Mouse (Mus musculus): ENCODE results near the gene Srprb. TPM values are rescaled to one million over a fixed set of nuclear protein-coding genes. Genes with fewer than 3 reads are reported as not detected.

Gene Srprb
- 51.5 and 56.3 TPM in 2 replicates for polyA plus RNA-seq (2015; fragmentation: Nextera tagmentation; extraction: Ambion mirVana)

- under 1% methylated on average over 45 of the region's 45 CpGs for WGBS
- peak within 1 kb of the TSS; percentile 72 for H3K4me3 ChIP-seq
- peak within 1 kb of the TSS; percentile 84 for H3K9ac ChIP-seq
- no peaks in the 10 kb centered on the region for H3K27me3 ChIP-seq
- peaks cover 10% of the 10 kb centered on the region for H3K4me1 ChIP-seq (replicated peaks)
- H3K4me2 ChIP-seq = peak within 1 kb of the TSS; percentile 58
- H3K9me3 ChIP-seq = no peaks in the 10 kb centered on the region
- ATAC-seq (ENCODE audit: low read depth) = peak; percentile 98
- H3K27ac ChIP-seq (replicated peaks) = peak within 1 kb of the TSS; percentile 85
- peaks cover 24% of the 10 kb centered on the region for H3K36me3 ChIP-seq
Observed at GRCm38 (mm10) chr9:103201561-103202260, at the start of gene Srprb. TSS of gene Srprb (minus strand) at chr9:103202137.

DNA sequence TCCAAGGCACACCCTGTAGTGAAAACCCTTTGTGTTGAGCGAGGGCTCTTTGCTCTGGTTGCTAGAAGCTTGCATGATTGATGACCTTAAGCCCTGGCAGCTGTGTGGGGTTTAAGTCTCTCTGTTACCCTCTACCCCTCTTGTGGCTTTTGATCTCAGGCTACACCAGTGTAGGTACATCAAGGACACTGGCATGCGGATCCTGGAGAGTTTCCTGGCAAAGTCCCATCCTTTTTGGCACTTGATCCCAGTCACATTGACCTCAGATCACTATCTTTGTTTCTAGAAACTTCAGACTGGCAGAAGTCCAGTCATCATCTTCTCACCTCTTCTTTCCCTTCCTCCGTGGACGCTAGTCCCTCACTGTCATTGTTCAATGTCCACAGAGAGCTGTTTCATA is 46.7 kb upstream of the Srprb start:
- Histone ChIP-seq H3K36me3 (no peaks in the 10 kb centered on the region), H3K27ac (replicated peaks) (no peak overlapping the region), H3K9ac (no peak overlapping the region), H3K4me3 (no peak overlapping the region), H3K4me1 (replicated peaks) (no peaks in the 10 kb centered on the region), H3K9me3 (no peaks in the 10 kb centered on the region), H3K27me3 (no peaks in the 10 kb centered on the region), H3K4me2 (no peak overlapping the region)
- 51% methylated on average over 4 of the region's 4 CpGs for WGBS
- no peak for ATAC-seq (ENCODE audit: low read depth)

DNA sequence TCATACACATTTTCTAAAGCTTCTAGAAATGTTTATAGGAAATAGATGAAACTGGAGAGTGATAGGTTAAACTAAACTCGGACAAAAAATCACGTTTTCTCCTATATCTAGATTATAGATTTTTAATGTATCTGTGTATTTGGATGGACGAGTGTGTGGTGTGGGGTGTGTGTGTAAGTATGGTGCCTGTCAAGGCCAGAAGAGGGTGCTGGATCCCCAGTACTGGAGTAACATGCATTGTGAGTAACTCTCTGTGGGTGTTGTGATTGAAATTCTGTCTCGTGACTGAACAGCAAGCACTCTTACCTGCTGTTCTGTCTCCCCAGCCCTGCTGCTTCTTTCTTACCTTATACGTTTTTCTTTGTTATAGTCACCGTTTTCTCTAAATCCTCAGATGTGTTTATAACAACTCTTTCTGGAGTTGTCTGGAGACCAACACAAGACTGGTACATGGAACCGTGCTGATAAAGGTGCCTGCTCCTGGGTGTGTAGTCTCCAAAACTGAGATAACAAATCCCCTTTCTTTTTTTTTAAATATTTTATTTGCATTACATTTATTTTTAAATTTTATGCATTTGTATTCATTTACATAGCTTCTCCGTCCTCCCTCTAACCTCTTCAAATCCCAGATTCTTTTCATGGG is 44.7 kb upstream of the Srprb start:
- 86% methylated on average over 8 of the region's 8 CpGs for WGBS
- no peak for ATAC-seq (ENCODE audit: low read depth)

GRCm38 (mm10) chr9:103243640-103244039 is 41.7 kb upstream of the Srprb start:
- H3K9me3 ChIP-seq = no peaks in the 10 kb centered on the region

More for the DNA sequence above, 44.7 kb upstream of the Srprb start:
- H3K4me2 ChIP-seq = no peak overlapping the region
- H3K9me3 ChIP-seq = no peaks in the 10 kb centered on the region
- H3K9ac ChIP-seq = no peak overlapping the region
- no peaks in the 10 kb centered on the region for H3K4me1 ChIP-seq (replicated peaks)
- H3K4me3 ChIP-seq = no peak overlapping the region
- no peak overlapping the region for H3K27ac ChIP-seq (replicated peaks)
- no peaks in the 10 kb centered on the region for H3K27me3 ChIP-seq
- no peaks in the 10 kb centered on the region for H3K36me3 ChIP-seq

GRCm38 (mm10) chr9:103241206-103241605 is 39.3 kb upstream of the Srprb start:
- Histone ChIP-seq H3K9me3 (no peaks in the 10 kb centered on the region), H3K27ac (replicated peaks) (no peak overlapping the region), H3K27me3 (no peaks in the 10 kb centered on the region), H3K4me1 (replicated peaks) (no peaks in the 10 kb centered on the region), H3K4me2 (no peak overlapping the region), H3K36me3 (no peaks in the 10 kb centered on the region), H3K4me3 (no peak overlapping the region), H3K9ac (no peak overlapping the region)
- 82% methylated on average over 2 of the region's 2 CpGs for WGBS
- no peak for ATAC-seq (ENCODE audit: low read depth)

More at GRCm38 (mm10) chr9:103243640-103244039, 41.7 kb upstream of the Srprb start:
- Histone ChIP-seq H3K27ac (replicated peaks) (no peak overlapping the region), H3K4me1 (replicated peaks) (no peaks in the 10 kb centered on the region), H3K36me3 (no peaks in the 10 kb centered on the region), H3K27me3 (no peaks in the 10 kb centered on the region), H3K4me3 (no peak overlapping the region), H3K4me2 (no peak overlapping the region), H3K9ac (no peak overlapping the region)
- ATAC-seq (ENCODE audit: low read depth) = no peak
- 94% methylated on average over 4 of the region's 4 CpGs for WGBS

GRCm38 (mm10) chr9:103239471-103239870 is 37.5 kb upstream of the Srprb start:
- H3K9me3 ChIP-seq = no peaks in the 10 kb centered on the region
- no peak overlapping the region for H3K4me3 ChIP-seq
- no peak for ATAC-seq (ENCODE audit: low read depth)
- no peaks in the 10 kb centered on the region for H3K36me3 ChIP-seq
- H3K27ac ChIP-seq (replicated peaks) = no peak overlapping the region
- H3K9ac ChIP-seq = no peak overlapping the region
- no peaks in the 10 kb centered on the region for H3K27me3 ChIP-seq
- peaks cover 5% of the 10 kb centered on the region; the same call in 1 of the 2 replicates for H3K4me1 ChIP-seq (replicated peaks)
- 92% methylated on average over 6 of the region's 6 CpGs for WGBS
- no peak overlapping the region for H3K4me2 ChIP-seq

DNA sequence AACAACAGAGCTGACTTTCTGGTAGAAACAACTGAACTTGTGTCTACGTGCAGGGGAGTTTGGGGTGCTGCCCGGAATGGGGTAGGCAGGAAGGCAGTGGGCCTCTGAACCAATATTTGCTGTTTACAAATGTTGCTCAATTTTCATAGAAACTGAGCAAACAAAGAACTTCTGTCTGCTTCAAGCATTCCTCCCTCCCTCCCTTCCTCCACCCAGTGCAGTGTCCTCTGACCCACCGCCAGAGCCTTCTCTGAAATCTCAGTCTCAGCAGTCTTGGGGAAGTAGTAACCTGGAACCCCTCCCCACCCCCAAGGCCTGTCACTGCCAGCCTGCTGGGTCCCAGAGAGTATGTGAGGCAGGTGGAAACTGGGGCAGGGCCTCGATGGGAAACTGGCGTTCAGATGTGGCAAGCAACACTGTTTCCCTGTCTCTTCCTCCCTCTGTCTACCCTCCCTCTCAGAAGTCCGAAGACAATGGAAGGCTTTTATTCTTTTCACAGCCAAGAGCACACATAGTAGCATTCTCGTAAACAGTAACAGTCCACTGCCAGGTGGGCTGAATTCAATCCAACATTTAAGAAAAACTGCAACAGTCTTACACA is 32.7 kb upstream of the Srprb start:
- WGBS = 58% methylated on average over 7 of the region's 7 CpGs
- no peak for ATAC-seq (ENCODE audit: low read depth)
- Histone ChIP-seq H3K4me1 (replicated peaks) (peaks cover 21% of the 10 kb centered on the region), H3K4me2 (no peak overlapping the region), H3K9ac (no peak overlapping the region), H3K27me3 (no peaks in the 10 kb centered on the region), H3K4me3 (no peak overlapping the region), H3K36me3 (no peaks in the 10 kb centered on the region), H3K9me3 (no peaks in the 10 kb centered on the region), H3K27ac (replicated peaks) (0 out of 2 replicates have a peak overlapping the region, but pooled peaks have one; percentile 18)

GRCm38 (mm10) chr9:103234059-103234458 is 32.1 kb upstream of the Srprb start:
- no peaks in the 10 kb centered on the region for H3K36me3 ChIP-seq
- no peak overlapping the region for H3K4me3 ChIP-seq
- no peak for ATAC-seq (ENCODE audit: low read depth)
- 82% methylated on average over 7 of the region's 7 CpGs for WGBS
- no peaks in the 10 kb centered on the region for H3K27me3 ChIP-seq
- no peaks in the 10 kb centered on the region for H3K9me3 ChIP-seq
- peaks cover 22% of the 10 kb centered on the region for H3K4me1 ChIP-seq (replicated peaks)
- no peak overlapping the region for H3K9ac ChIP-seq
- H3K4me2 ChIP-seq = no peak overlapping the region
- H3K27ac ChIP-seq (replicated peaks) = 0 out of 2 replicates have a peak overlapping the region, but pooled peaks have one; percentile 18

GRCm38 (mm10) chr9:103233006-103233395 is 31.1 kb upstream of the Srprb start:
- no peak overlapping the region for H3K27ac ChIP-seq (replicated peaks)
- H3K4me1 ChIP-seq (replicated peaks) = peaks cover 22% of the 10 kb centered on the region
- no peak for ATAC-seq (ENCODE audit: low read depth)
- H3K36me3 ChIP-seq = no peaks in the 10 kb centered on the region
- no peaks in the 10 kb centered on the region for H3K9me3 ChIP-seq
- no peak overlapping the region for H3K9ac ChIP-seq
- WGBS = 74% methylated on average over 7 of the region's 7 CpGs
- H3K27me3 ChIP-seq = no peaks in the 10 kb centered on the region
- no peak overlapping the region for H3K4me2 ChIP-seq
- no peak overlapping the region for H3K4me3 ChIP-seq

DNA sequence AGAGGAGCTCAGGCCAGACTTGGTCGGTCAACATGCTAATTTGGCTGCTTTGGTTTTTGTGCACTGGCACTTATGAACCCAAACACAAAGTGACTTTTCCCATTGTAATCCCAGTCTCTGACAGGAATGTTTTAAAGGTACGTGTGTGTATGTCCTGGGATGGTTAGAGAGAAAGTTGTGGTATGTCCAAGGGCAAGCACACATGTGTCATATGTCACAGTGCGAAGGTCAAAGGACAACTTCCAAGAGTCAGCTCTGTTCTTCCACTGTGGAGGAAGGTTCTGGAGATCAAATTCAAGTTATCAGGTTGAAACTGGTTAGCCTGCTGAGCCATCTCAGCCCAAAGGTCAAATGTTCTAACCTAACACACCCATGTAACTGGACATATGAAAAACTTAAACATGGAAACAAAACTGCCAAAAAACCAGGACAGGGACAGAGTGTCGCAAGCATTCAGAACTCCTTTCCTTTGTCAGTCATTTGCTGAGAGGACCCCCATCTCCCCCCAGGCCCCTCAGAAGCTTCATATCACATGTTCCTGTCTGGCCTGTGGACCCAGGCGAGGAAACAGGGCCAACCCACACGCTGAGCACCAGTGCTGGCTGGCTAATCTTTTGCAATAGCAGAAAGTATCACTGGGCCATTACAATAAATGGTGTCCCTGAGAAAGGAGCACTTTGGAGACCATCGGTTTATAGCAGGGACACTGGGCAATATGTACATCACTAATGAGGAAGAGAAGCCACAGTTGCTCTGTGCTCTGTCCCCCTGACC is 30.5 kb upstream of the Srprb start:
- H3K27ac ChIP-seq (replicated peaks) = no peak overlapping the region

GRCm38 (mm10) chr9:103230151-103230951 is 28.4 kb upstream of the Srprb start, which contains the start of the genes Gm20425 and Trf:
TSS of gene Gm20425 (minus strand) at chr9:103230307.
TSS of gene Trf (minus strand) at chr9:103230444.
- 40% methylated on average over 28 of the region's 29 CpGs for WGBS
- Histone ChIP-seq H3K36me3 (no peaks in the 10 kb centered on the region), H3K9ac (peak within 1 kb of the TSS; percentile 59), H3K9me3 (no peaks in the 10 kb centered on the region), H3K4me3 (peak within 1 kb of the TSS; percentile 23), H3K4me1 (replicated peaks) (peaks cover 22% of the 10 kb centered on the region), H3K27ac (replicated peaks) (peak within 1 kb of the TSS; percentile 64), H3K4me2 (peak within 1 kb of the TSS; percentile 52), H3K27me3 (no peaks in the 10 kb centered on the region)
- peak; percentile 80 for ATAC-seq (ENCODE audit: low read depth)

More for the DNA sequence above, 30.5 kb upstream of the Srprb start:
- 85% methylated on average over 7 of the region's 7 CpGs for WGBS
- Histone ChIP-seq H3K9ac (no peak overlapping the region), H3K27me3 (no peaks in the 10 kb centered on the region), H3K4me3 (no peak overlapping the region), H3K4me1 (replicated peaks) (peaks cover 22% of the 10 kb centered on the region), H3K9me3 (no peaks in the 10 kb centered on the region), H3K4me2 (no peak overlapping the region), H3K36me3 (no peaks in the 10 kb centered on the region)
- no peak for ATAC-seq (ENCODE audit: low read depth)

All from neural tube, embryonic 13.5 days (tissue).